Mouse (Mus musculus): ENCODE data around the gene Gm16223. TPM values are rescaled to one million over a fixed set of nuclear protein-coding genes. Genes with fewer than 3 reads are reported as not detected.

Gene Gm16223
- polyA plus RNA-seq, 1 experiment from 2014 or later = not detected

GRCm38 (mm10) chr5:42164731-42165130, 97.0 kb downstream of the Gm16223 start:
- Histone ChIP-seq H3K4me1 (no peaks in the 10 kb centered on the region), H3K4me3 (replicated peaks) (no peak overlapping the region), H3K36me3 (no peaks in the 10 kb centered on the region), H3K27ac (replicated peaks) (0 out of 2 replicates have a peak overlapping the region, but pooled peaks have one; percentile 5), H3K27me3 (replicated peaks) (no peaks in the 10 kb centered on the region), H3K9me3 (replicated peaks) (no peaks in the 10 kb centered on the region), H3K9ac (replicated peaks) (no peak overlapping the region), H3K4me2 (no peak overlapping the region)
- WGBS = 56% methylated on average over 2 of the region's 2 CpGs
- ATAC-seq (ENCODE audit: low FRiP score) = no peak

- Histone ChIP-seq H3K4me1 (no peaks in the 10 kb centered on the region), H3K36me3 (no peaks in the 10 kb centered on the region), H3K27me3 (replicated peaks) (no peaks in the 10 kb centered on the region), H3K9ac (replicated peaks) (no peak overlapping the region), H3K4me2 (no peak overlapping the region), H3K9me3 (replicated peaks) (no peaks in the 10 kb centered on the region), H3K4me3 (replicated peaks) (no peak overlapping the region), H3K27ac (replicated peaks) (no peak overlapping the region)
- WGBS = 50% methylated on average over 1 of the region's 1 CpGs
- ATAC-seq (ENCODE audit: low FRiP score) = no peak
These were observed 98.6 kb downstream of the Gm16223 start for GRCm38 (mm10) chr5:42166311-42166710.

- Histone ChIP-seq H3K4me3 (replicated peaks) (no peak overlapping the region), H3K9me3 (replicated peaks) (no peaks in the 10 kb centered on the region), H3K36me3 (no peaks in the 10 kb centered on the region), H3K27ac (replicated peaks) (no peak overlapping the region), H3K4me2 (no peak overlapping the region), H3K9ac (replicated peaks) (no peak overlapping the region), H3K4me1 (no peaks in the 10 kb centered on the region), H3K27me3 (replicated peaks) (no peaks in the 10 kb centered on the region)
- 89% methylated on average over 3 of the region's 3 CpGs for WGBS
- ATAC-seq (ENCODE audit: low FRiP score) = no peak
These were observed 100.3 kb downstream of the Gm16223 start for GRCm38 (mm10) chr5:42168071-42168470.

- Histone ChIP-seq H3K4me2 (no peak overlapping the region), H3K9ac (replicated peaks) (no peak overlapping the region), H3K9me3 (replicated peaks) (no peaks in the 10 kb centered on the region), H3K36me3 (no peaks in the 10 kb centered on the region), H3K4me3 (replicated peaks) (no peak overlapping the region), H3K27me3 (replicated peaks) (no peaks in the 10 kb centered on the region), H3K4me1 (no peaks in the 10 kb centered on the region), H3K27ac (replicated peaks) (0 out of 2 replicates have a peak overlapping the region, but pooled peaks have one; percentile 28)
- 41% methylated on average over 5 of the region's 5 CpGs for WGBS
- peak; percentile 66 for ATAC-seq (ENCODE audit: low FRiP score)
These were observed 101.0 kb downstream of the Gm16223 start for GRCm38 (mm10) chr5:42168785-42169184.

- Histone ChIP-seq H3K9ac (replicated peaks) (no peak overlapping the region), H3K4me3 (replicated peaks) (no peak overlapping the region), H3K27ac (replicated peaks) (no peak overlapping the region), H3K4me2 (no peak overlapping the region), H3K27me3 (replicated peaks) (no peaks in the 10 kb centered on the region), H3K4me1 (no peaks in the 10 kb centered on the region), H3K9me3 (replicated peaks) (no peaks in the 10 kb centered on the region), H3K36me3 (no peaks in the 10 kb centered on the region)
- no peak for ATAC-seq (ENCODE audit: low FRiP score)
- WGBS = 62% methylated on average over 2 of the region's 2 CpGs
These were observed 106.3 kb downstream of the Gm16223 start for GRCm38 (mm10) chr5:42174109-42174508.

GRCm38 (mm10) chr5:42175424-42175823, 107.7 kb downstream of the Gm16223 start:
- 69% methylated on average over 2 of the region's 2 CpGs for WGBS
- Histone ChIP-seq H3K9me3 (replicated peaks) (no peaks in the 10 kb centered on the region), H3K27me3 (replicated peaks) (no peaks in the 10 kb centered on the region)

GRCm38 (mm10) chr5:42198493-42198892, 130.7 kb downstream of the Gm16223 start:
- H3K4me2 ChIP-seq = no peak overlapping the region
- no peak overlapping the region for H3K9ac ChIP-seq (replicated peaks)
- H3K36me3 ChIP-seq = no peaks in the 10 kb centered on the region
- H3K27ac ChIP-seq (replicated peaks) = no peak overlapping the region
- H3K27me3 ChIP-seq (replicated peaks) = no peaks in the 10 kb centered on the region
- no peak for ATAC-seq (ENCODE audit: low FRiP score)
- H3K4me1 ChIP-seq = no peaks in the 10 kb centered on the region
- WGBS = 34% methylated on average over 3 of the region's 3 CpGs
- no peaks in the 10 kb centered on the region for H3K9me3 ChIP-seq (replicated peaks)
- H3K4me3 ChIP-seq (replicated peaks) = no peak overlapping the region

More at GRCm38 (mm10) chr5:42175424-42175823, 107.7 kb downstream of the Gm16223 start:
- Histone ChIP-seq H3K9ac (replicated peaks) (no peak overlapping the region), H3K36me3 (no peaks in the 10 kb centered on the region), H3K27ac (replicated peaks) (no peak overlapping the region), H3K4me3 (replicated peaks) (no peak overlapping the region), H3K4me1 (no peaks in the 10 kb centered on the region), H3K4me2 (no peak overlapping the region)
- ATAC-seq (ENCODE audit: low FRiP score) = no peak

GRCm38 (mm10) chr5:42207456-42208122, 139.8 kb downstream of the Gm16223 start:
- WGBS = 92% methylated on average over 3 of the region's 3 CpGs
- no peak overlapping the region for H3K9ac ChIP-seq (replicated peaks)
- H3K9me3 ChIP-seq (replicated peaks) = no peaks in the 10 kb centered on the region
- no peaks in the 10 kb centered on the region for H3K27me3 ChIP-seq (replicated peaks)
- no peaks in the 10 kb centered on the region for H3K4me1 ChIP-seq
- H3K36me3 ChIP-seq = no peaks in the 10 kb centered on the region
- no peak overlapping the region for H3K4me3 ChIP-seq (replicated peaks)
- no peak overlapping the region for H3K27ac ChIP-seq (replicated peaks)
- ATAC-seq (ENCODE audit: low FRiP score) = peak; percentile 57; the same call in 1 of the 2 replicates
- no peak overlapping the region for H3K4me2 ChIP-seq

- ATAC-seq (ENCODE audit: low FRiP score) = no peak
- Histone ChIP-seq H3K9ac (replicated peaks) (no peak overlapping the region), H3K36me3 (no peaks in the 10 kb centered on the region), H3K9me3 (replicated peaks) (no peaks in the 10 kb centered on the region), H3K27ac (replicated peaks) (no peak overlapping the region), H3K4me3 (replicated peaks) (no peak overlapping the region), H3K27me3 (replicated peaks) (no peaks in the 10 kb centered on the region), H3K4me2 (no peak overlapping the region), H3K4me1 (no peaks in the 10 kb centered on the region)
- 57% methylated on average over 4 of the region's 4 CpGs for whole genome bisulfite sequencing
These were observed 144.0 kb downstream of the Gm16223 start for GRCm38 (mm10) chr5:42211554-42212338.

GRCm38 (mm10) chr5:42212353-42212752, 144.6 kb downstream of the Gm16223 start:
- WGBS = 86% methylated on average over 4 of the region's 4 CpGs
- Histone ChIP-seq H3K9ac (replicated peaks) (no peak overlapping the region), H3K36me3 (no peaks in the 10 kb centered on the region), H3K9me3 (replicated peaks) (no peaks in the 10 kb centered on the region), H3K27ac (replicated peaks) (no peak overlapping the region), H3K27me3 (replicated peaks) (no peaks in the 10 kb centered on the region), H3K4me2 (no peak overlapping the region), H3K4me1 (no peaks in the 10 kb centered on the region), H3K4me3 (replicated peaks) (no peak overlapping the region)
- ATAC-seq (ENCODE audit: low FRiP score) = no peak

- 74% methylated on average over 1 of the region's 1 CpGs for WGBS
- Histone ChIP-seq H3K4me2 (no peak overlapping the region), H3K27ac (replicated peaks) (no peak overlapping the region), H3K9ac (replicated peaks) (no peak overlapping the region), H3K4me3 (replicated peaks) (no peak overlapping the region), H3K9me3 (replicated peaks) (no peaks in the 10 kb centered on the region), H3K27me3 (replicated peaks) (no peaks in the 10 kb centered on the region), H3K36me3 (no peaks in the 10 kb centered on the region), H3K4me1 (no peaks in the 10 kb centered on the region)
- ATAC-seq (ENCODE audit: low FRiP score) = no peak
These were observed 157.1 kb downstream of the Gm16223 start for GRCm38 (mm10) chr5:42224840-42225239.

- no peaks in the 10 kb centered on the region for H3K27me3 ChIP-seq (replicated peaks)
- no peaks in the 10 kb centered on the region for H3K36me3 ChIP-seq
- H3K4me3 ChIP-seq (replicated peaks) = no peak overlapping the region
- H3K4me2 ChIP-seq = no peak overlapping the region
- H3K9me3 ChIP-seq (replicated peaks) = no peaks in the 10 kb centered on the region
- H3K9ac ChIP-seq (replicated peaks) = no peak overlapping the region
- no peak for ATAC-seq (ENCODE audit: low FRiP score)
- WGBS = 61% methylated on average over 2 of the region's 2 CpGs
- H3K27ac ChIP-seq (replicated peaks) = no peak overlapping the region
- H3K4me1 ChIP-seq = no peaks in the 10 kb centered on the region
These were observed 160.9 kb downstream of the Gm16223 start for GRCm38 (mm10) chr5:42228631-42229030.

Measured in neural tube, embryonic 15.5 days (tissue).